Mouse (Mus musculus): Measurements from ENCODE around the gene Ppt2.

The Ppt2 gene

DNA sequence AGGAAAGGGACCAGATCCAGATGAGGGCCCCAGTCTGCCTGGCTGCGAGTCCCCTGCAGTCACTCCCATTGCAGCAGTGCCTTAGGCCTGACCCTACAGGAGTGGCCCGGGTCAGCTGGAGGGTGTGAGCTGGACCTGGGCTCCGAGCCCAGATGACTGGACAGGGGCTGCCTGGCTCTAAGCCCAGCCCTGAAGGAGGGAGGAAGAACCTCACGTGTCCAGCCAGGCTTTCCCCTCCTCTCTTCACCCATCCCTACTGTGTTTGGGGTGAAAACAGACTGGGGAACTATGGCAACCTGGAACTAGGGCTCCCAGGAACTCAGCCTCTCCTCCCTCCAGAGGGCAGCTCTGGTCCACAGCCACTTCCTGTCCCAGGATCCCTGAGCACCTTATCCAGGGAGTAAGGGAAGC, 27.3 kb upstream of the Ppt2 start:
- peak; percentile 83 for DNase-seq (ENCODE audit: low spot score)

DNA sequence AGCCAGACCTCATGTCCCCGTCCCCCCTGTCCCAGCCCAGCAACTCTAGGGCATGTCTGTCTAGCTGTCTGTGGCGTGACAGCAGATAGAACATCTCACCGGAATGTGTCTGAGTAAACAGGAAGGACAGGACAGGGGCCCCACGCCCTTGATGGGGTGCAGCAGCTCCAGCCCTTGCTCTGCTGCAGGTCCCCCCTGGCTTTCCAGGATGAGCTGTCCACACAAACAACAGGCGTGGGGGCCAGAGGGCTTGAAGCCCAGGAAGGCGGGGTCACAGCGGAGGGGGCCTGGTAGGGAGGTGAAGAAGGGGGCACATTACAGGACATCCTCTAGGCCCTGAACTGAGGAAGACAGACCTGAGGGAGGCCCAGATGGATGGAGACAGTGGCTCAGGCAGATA, 26.9 kb upstream of the Ppt2 start:
- no peak for DNase-seq (ENCODE audit: low spot score)

- DNase-seq (ENCODE audit: low spot score): no peak
Observed at GRCm38 (mm10) chr17:34654392-34654791, 26.1 kb upstream of the Ppt2 start.

GRCm38 (mm10) chr17:34653746-34654285, 25.5 kb upstream of the Ppt2 start:
- no peak for DNase-seq (ENCODE audit: low spot score)

DNA sequence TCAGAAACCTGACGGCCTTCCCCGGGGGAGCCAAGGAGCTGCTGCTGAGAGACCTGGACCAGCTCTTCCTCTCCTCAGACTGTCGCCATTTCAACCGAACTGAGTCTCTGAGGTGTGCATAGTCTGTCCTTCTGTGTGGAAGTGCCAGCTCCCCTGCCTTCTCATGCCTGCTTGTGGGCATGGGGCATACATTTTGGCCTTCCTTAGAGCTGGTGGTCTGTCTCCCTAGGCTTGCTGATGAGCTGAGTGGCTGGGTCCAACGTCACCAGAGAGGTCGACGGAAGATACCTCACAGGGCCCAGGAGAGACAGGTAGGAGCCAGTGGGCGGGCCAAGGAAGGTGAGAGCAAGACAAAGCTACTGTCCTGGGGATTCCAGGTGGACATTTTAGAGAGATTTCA, 24.7 kb upstream of the Ppt2 start:
- no peak for DNase-seq (ENCODE audit: low spot score)

DNA sequence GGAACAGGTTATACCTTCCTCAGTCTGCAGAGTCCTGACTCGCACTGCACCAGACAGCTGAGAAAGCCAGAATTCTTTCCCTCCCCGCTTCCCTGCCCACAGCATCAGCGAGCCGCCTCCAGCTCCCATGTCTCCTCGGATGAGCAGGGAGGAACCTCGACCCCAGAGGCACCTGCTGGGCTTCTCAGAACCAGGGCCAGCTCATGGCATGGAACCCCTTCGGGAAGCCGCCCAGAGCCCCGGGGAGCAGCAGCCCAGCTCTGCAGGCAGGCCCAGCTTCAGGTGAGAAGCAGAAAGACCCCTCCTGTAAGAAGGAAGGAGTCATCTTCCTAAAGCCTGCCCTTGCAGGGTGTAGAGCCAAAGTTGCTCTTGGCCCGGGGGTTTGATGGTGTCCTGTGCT, 24.2 kb upstream of the Ppt2 start:
- no peak for DNase-seq (ENCODE audit: low spot score)

DNA sequence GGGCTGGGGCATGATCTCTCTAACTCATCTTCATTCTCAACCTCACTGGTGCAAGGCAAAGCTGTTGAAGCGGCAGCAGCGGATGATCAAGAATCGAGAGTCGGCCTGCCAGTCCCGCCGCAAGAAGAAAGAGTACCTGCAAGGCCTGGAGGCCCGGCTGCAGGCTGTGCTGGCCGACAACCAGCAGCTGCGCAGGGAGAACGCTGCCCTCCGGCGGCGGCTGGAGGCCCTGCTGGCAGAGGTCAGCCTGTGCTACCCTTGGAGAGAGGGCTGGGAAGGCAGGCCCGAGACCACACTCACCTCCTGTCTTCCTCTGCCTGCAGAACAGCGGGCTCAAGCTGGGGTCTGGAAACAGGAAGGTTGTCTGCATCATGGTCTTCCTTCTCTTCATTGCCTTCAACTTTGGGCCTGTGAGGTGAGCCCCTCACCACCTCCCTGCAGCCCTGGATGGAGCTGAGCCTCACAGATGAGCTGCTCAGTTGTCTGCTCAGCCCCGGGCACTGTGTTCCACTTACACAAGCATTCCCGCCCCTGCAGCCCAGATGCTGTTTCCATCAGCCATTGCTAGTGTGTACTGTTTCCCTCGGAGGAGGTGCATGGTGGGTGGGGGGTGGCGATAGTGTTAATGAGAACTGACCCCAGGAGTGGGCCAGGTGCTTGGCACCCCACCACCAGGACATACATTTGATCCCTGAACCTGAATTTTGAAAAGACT, 23.4 kb upstream of the Ppt2 start:
- no peak for DNase-seq (ENCODE audit: low spot score)

- no peak for DNase-seq (ENCODE audit: low spot score)
Observed at GRCm38 (mm10) chr17:34650781-34651180, 22.5 kb upstream of the Ppt2 start.

DNA sequence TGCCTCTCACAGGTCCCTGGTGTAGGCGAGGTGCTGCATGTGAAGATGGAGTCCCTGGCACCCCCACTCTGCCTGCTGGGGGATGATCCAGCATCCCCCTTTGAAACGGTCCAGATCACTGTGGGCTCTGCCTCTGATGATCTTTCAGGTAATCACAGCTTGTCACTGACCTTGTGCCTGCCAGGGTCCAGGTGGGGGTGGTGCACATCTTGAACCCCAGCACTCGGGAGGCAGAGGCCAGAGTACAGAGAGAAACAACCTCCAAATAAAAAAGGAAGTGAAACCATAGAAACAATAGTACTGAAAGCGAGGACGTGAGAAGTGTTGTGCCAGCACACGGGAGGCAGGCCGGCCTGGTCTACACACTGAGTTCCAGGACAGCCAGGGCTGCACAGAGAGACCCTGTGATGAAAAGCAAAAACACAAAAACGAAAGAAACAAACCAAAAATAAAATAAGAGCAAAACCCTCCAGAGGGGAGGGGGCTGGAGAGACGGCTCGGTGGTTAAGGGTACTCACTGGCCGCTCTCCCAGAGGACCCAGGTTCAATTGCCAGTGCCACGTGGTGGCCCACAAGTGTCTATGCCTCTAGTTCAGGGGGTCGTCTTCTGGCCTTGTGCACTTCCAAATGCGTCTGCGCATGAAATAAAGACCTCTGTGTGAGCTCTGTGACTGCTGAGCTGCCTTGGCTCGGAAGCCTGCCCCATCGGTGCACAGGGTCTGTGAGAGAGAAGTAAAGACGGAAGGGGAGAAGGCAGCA, 21.0 kb upstream of the Ppt2 start:
- DNase-seq (ENCODE audit: low spot score): no peak

- DNase-seq (ENCODE audit: low spot score): no peak
Observed at GRCm38 (mm10) chr17:34648141-34648890, 20.0 kb upstream of the Ppt2 start.

DNA sequence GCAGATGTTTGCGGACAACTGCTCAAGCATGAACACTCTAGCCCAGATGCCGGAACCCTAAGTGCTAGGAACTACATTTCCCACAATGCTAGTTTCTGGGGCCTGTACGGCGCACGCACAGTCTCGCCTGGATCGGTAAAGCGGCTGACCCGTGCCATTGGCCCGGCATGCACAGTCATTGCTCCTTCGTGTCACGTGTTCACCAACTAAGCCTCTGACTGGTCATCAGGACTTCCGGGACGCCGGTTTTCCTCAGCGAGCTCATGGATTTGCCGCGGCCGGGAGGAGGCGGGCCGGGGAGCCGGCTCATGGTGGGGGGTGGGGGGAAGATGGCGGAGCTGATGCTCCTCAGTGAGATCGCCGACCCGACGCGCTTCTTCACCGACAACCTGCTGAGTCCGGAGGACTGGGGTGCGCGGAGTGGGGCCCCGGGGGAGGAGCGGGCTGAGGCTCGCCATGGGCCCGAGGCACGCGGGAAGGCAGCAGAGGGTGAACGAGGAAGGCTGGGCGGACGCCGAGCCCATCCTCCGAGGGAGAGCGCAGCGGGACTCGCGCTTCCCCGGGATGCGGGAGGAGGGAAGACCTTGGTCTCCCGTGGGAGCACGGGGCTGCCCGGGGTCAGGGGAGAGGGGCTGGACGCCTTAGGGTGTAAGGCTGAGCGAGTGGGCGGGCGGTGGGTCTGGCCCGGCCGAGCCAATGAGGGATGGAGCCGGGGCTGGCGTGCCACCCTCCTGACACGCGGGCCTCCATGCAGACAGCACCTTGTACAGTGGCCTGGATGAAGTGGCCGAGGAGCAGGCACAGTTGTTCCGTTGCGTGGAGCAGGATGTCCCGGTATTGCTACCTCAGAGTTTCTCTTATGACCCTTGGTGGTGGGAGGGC, 18.8 kb upstream of the Ppt2 start, which contains the start of gene Atf6b:
Atf6b (plus strand) TSS at position 241 of the 882 bp plus-strand sequence.
- DNase-seq (ENCODE audit: low spot score): peak; percentile 97

DNA sequence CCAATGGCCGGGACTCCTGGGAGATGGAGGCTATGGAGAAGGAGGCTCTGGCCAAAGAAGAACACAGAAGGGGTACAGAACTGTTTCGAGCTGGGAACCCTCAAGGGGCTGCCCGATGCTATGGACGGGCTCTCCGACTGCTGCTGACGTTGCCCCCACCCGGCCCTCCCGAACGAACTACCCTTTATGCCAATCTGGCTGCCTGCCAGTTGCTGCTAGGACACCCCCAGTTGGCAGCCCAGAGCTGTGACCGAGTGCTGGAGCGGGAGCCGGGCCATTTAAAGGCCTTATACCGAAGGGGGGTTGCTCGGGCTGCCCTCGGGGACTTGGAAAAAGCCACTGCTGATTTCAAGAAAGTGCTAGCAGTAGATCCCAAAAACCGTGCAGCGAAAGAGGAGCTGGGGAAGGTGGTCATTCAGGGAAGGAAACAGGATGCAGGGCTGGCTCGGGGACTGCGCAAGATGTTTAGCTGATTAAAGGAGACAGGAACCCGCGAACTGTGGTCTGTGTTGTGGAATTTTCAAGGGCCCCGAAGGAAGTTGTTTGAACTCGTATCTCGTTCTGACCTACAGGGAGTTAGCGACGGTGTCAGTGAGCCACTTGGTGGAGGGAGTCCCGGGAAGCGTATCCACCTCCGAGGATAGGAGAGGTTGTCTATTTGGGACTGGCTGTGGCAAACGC, 17.7 kb upstream of the Ppt2 start:
- no peak for DNase-seq (ENCODE audit: low spot score)

- no peak for DNase-seq (ENCODE audit: low spot score)
Observed at GRCm38 (mm10) chr17:34645256-34645829, 17.0 kb upstream of the Ppt2 start.

- DNase-seq (ENCODE audit: low spot score): peak; percentile 92
Observed at GRCm38 (mm10) chr17:34644608-34645007, 16.3 kb upstream of the Ppt2 start, which contains the start of gene Fkbpl. Fkbpl (plus strand) TSS chr17:34644764.

GRCm38 (mm10) chr17:34643944-34644343, 15.6 kb upstream of the Ppt2 start:
- no peak for DNase-seq (ENCODE audit: low spot score)

- no peak for DNase-seq (ENCODE audit: low spot score)
Observed at GRCm38 (mm10) chr17:34643379-34643778, 15.1 kb upstream of the Ppt2 start.

DNA sequence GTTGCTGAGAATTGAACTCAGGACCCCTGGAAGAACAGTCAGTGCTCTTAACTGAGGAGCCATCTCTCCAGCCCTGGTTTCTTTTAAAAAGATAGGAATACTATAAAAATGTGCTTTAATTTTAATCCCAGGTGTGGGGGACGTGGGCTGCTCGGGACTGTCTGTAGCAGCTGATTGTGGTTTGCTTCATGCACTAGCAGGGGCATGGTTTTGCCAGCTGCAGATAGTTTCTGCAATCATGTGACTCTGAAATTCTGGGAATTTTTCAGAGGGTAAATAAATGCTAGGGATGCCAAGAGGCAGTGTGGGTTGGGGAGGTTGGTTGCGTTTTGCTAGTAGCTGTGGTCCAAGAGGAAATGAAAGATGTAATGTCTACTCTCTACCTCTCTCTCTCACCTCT, 13.6 kb upstream of the Ppt2 start:
- no peak for DNase-seq (ENCODE audit: low spot score)

GRCm38 (mm10) chr17:34640778-34641601, 12.7 kb upstream of the Ppt2 start:
- peak; percentile 52 for DNase-seq (ENCODE audit: low spot score)

GRCm38 (mm10) chr17:34639461-34640255, 11.3 kb upstream of the Ppt2 start:
- no peak for DNase-seq (ENCODE audit: low spot score)

All from ovary, adult 18-20 months (tissue).